Mouse (Mus musculus) cerebellum, adult 9-10 months (tissue): ENCODE data around the gene Crybg2.

ENCODE experiments used
- DNase-seq: peaks from one replicate; pipeline ENCODE4 v3.0.0; 2022

Crybg2 gene

DNA sequence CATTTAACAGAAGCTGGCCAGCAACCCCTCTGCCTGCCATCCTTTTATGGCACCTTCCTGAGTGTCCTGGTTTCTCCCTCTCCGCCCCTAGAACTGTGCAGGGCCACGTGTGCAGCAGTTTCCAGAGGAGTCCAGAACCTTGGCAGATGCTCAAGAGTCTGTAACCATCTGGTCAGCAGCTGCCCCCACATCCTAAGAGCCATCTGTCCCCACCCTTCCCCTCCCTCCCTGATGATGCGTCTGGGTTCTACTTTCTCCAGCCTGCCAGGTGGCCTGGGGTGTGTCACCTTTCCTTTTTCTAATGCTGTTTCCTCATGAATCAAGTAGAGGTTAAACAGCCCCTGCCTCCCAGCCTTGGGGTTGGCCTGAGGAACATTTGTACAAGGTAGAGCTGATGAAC lies 61.7 kb downstream of the Crybg2 start:
- DNase-seq = no peak

- DNase-seq = no peak
These were observed 62.5 kb downstream of the Crybg2 start for GRCm38 (mm10) chr4:134123147-134123546.

DNA sequence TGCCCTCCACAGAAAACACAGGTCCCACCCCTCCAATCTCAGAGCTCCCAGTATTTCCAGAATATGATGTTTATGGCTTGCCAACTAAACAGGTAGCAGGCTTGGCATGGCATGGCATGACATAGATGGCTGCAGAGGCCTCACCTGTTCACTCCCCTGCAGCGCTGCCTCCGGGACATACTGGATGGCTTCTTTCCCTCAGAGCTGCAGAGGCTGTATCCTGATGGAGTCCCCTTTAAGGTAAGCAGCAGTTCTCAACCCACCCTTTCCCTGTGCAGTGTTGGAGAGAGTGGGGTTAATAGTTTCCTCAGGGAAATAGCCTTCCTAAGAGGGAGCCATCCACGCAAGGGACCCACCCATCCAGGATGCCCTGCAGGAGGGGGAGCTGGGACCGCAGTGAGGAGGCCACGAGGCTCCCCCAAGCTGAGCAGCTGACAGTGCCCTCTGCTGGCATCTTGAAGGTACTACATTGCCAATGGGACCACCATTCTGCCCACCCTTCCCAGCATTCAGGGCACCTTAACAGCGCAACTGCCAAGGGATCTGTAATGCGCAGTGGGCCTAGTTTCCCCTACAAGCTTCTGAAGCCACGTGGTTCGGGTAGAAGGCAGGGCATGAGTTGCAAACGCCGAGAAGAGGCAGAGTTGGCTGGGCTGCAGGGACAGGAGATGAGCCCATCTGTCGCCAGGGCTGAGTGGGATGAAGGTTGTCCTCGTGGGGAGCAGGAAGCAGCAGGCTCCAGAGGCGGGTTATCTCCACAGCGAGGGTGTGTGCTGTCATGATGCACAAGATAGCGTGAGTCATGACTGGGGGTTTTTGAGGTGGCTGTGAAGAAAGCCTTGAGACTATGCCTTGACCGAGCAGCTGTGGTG lies 63.3 kb downstream of the Crybg2 start:
- peak; percentile 71 for DNase-seq

DNA sequence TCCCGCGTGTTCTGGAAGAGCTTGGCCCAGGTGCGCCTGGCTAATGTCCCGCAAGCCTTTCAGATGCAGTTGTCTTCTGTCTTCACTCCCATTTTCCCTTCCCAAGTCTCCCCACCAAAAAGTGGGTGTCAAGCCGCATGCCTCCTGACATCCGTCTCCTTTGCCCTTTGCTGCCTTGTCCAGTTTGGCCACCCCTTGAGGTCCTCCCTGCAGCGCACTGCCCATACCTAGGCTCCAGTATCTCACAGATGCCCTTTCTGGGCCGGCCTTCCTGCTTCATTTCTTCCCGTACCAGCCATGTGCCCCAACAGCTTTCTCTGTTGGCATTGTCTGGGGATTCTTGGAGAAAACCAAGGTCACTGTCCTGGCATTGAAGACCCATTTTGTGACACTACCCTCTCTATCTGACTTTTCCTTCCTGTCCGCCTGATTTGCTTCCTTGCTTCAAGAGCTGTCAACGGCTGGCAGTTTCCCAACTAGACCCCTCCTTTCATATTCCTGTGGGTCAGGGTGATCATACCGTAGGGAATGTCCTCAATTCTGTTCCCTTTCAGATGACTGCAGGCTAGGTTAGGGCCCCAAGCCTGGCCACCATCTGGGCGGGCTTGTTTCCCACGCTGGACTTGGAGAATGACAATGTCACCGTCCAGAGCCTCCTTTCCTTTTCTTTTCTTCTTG lies 64.9 kb downstream of the Crybg2 start:
- DNase-seq = no peak

DNA sequence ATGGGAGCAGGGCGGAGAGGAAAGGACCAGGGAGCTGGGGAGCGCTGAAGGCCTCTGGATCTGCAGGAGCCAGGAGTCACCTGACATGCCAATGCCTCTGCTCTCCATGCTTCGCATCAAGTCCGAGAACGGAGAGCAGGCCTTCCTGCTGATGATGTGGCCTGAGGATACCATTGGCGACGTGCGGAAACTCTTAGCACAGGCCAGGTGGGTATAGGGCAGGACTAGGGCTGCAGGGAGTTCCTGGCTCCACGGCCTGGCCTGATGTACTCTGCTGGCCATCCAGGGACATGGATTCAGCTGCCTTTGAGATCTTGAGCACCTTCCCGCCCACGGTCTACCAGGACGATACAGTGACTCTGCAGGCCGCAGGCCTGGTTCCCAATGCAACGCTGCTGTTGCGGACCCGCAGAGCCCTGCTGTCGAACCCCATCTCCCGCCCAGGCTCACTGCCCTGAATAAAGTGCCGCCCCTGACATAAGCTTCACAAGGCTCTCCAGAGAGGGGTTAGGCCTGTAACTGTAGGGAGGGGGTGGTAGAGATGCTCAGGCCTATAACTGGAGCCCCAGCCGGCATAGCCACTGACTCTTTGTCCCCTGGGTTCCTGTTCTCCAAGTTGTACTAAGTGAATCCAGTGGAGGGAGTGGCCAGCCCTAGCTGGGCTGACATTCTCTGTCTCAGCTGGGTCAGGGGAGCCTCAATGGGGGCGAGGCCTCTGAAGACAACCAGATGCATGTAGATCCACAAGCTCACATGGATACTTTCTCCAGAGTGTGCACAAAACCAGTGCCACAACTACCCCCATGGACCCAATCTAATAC lies 65.9 kb downstream of the Crybg2 start:
- DNase-seq = no peak

DNA sequence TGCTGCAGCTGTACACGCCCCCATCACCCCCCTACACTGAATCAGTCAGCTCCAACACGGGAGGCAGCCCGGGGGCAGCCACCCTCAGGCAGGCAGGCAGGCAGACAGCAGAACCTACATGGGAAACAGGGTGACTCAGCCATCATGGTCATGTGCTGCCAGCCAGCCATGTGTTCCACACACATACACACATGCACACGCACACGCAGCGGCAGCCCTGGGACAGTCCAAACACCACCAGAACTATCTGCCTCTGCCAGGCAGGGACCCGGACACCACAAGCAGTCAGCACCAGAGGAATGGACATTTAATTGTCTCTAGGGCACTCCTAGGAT lies 66.5 kb downstream of the Crybg2 start:
- no peak for DNase-seq

GRCm38 (mm10) chr4:134127793-134128192 lies 67.2 kb downstream of the Crybg2 start:
- no peak for DNase-seq

DNA sequence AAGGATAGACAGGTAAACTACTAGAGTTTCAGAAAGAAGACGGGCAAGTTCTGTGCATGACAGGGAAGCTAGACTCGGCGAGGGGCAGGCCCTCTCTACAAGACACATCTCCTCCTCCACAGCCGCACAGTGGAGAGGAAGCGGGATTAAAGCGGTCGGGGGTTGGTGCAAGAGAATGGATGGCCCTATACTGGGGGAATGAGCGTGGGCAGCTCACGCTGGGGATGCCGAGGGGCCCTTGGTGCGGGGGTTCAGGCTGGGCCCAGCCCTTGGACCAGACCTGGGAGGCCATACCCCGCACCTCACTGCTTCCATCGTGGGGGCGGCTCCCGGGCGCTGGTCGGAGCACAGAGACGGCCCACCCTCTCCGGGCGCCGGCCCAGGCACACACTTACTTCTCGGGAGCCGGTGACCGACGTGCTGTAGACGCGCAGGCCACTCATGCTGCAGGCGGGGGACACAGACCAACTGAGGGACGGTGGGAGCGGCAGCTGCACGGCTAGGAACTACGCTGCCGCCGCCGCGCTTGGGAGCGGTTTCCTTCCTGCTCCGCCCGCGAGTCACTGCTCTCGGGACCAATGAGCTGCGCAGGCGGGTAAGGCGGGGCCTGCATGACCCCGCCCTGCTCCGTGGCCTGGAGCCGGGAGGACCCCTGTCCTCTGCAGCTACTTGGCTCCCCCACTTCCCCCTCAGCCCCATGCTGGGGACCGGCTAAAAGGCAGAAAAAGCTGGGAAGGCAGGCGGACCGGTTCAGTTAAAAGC lies 67.8 kb downstream of the Crybg2 start, which contains the start of gene Sh3bgrl3:
TSS of gene Sh3bgrl3 (minus strand) at position 569 of the 762 bp plus-strand sequence.
- DNase-seq = peak; percentile 78

GRCm38 (mm10) chr4:134128983-134129362 lies 68.4 kb downstream of the Crybg2 start:
- no peak for DNase-seq

GRCm38 (mm10) chr4:134129482-134129881 lies 68.9 kb downstream of the Crybg2 start:
- no peak for DNase-seq

DNA sequence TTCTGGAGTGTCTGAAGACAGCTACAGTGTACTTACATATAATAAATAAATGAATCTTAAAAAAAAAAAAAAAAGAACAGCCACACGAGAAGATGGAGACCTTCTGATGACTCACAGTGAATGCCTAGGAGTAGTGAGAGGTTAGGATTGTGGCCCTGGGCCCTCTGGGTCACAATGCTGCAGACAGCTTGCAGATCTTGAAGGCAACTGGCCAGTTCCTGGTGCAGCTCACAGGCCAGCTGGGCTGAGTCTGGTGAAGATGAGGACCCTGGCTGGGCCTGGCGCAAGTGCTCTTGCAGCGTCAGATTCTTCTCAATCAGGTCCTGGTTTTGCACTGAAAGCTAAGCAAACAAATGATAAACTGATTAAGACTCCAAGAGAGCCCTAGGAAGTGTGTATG lies 71.5 kb downstream of the Crybg2 start:
- no peak for DNase-seq

GRCm38 (mm10) chr4:134132519-134133095 lies 72.0 kb downstream of the Crybg2 start:
- no peak for DNase-seq

- no peak for DNase-seq
These were observed 75.8 kb downstream of the Crybg2 start for GRCm38 (mm10) chr4:134136280-134136926.

DNA sequence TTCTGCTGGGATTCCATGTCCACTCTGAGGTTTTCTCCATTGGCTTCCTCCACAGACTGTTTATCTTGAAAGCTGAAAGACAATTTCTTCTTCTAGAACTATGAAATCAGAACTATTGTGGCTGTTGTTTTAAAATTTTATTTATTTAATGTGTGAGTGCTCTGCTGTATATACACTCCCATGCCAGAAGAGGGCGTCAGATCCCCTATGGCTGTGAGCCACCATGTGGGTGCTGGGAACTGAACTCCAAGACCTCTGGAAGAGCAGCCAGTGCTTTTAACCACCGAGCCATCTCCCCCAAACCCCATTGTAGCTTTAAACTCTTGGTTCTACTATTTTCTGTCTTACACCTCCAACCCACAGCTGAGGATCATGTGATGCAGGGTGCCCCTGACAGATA lies 78.2 kb downstream of the Crybg2 start:
- DNase-seq = no peak
